Mouse (Mus musculus) kidney, postnatal 14 days (tissue): ENCODE data around the gene Dera.

Experiments
- DNase-seq: peaks from one replicate; pipeline ENCODE4 v3.0.0; 2022; ENCODE audit warnings: mixed read lengths

Gene Dera

GRCm38 (mm10) chr6:137807296-137807695 is 53.0 kb downstream of the Dera start:
- DNase-seq = no peak

GRCm38 (mm10) chr6:137808706-137809105 is 54.4 kb downstream of the Dera start:
- no peak for DNase-seq

GRCm38 (mm10) chr6:137810136-137810535 is 55.8 kb downstream of the Dera start:
- no peak for DNase-seq

GRCm38 (mm10) chr6:137814006-137814405 is 59.7 kb downstream of the Dera start:
- no peak for DNase-seq

GRCm38 (mm10) chr6:137816508-137816907 is 62.2 kb downstream of the Dera start:
- DNase-seq = no peak

- no peak for DNase-seq
Observed at GRCm38 (mm10) chr6:137822550-137822949, 68.2 kb downstream of the Dera start.

GRCm38 (mm10) chr6:137824046-137825021 is 70.0 kb downstream of the Dera start:
- no peak for DNase-seq

GRCm38 (mm10) chr6:137825022-137825613 is 70.8 kb downstream of the Dera start:
- DNase-seq = no peak

- no peak for DNase-seq
Observed at GRCm38 (mm10) chr6:137829056-137829776, 74.9 kb downstream of the Dera start.

- DNase-seq = no peak
Observed at GRCm38 (mm10) chr6:137836799-137837198, 82.5 kb downstream of the Dera start.

GRCm38 (mm10) chr6:137843337-137843736 is 89.0 kb downstream of the Dera start:
- no peak for DNase-seq

- DNase-seq = no peak
Observed at GRCm38 (mm10) chr6:137857198-137858194, 103.2 kb downstream of the Dera start.

GRCm38 (mm10) chr6:137869903-137870580 is 115.7 kb downstream of the Dera start:
- no peak for DNase-seq

- no peak for DNase-seq
Observed at GRCm38 (mm10) chr6:137870667-137871066, 116.3 kb downstream of the Dera start.

GRCm38 (mm10) chr6:137872055-137872735 is 117.8 kb downstream of the Dera start:
- DNase-seq = peak; percentile 48

GRCm38 (mm10) chr6:137874471-137875244 is 120.3 kb downstream of the Dera start:
- no peak for DNase-seq

- DNase-seq = no peak
Observed at GRCm38 (mm10) chr6:137885644-137886043, 131.3 kb downstream of the Dera start.

- DNase-seq = no peak
Observed at GRCm38 (mm10) chr6:137886210-137886979, 132.0 kb downstream of the Dera start.

- DNase-seq = no peak
Observed at GRCm38 (mm10) chr6:137887258-137887657, 132.9 kb downstream of the Dera start.
